Mouse (Mus musculus) embryonic facial prominence, embryonic 15.5 days (tissue): ENCODE data around the gene Ewsr1. TPM values are rescaled to one million over a fixed set of nuclear protein-coding genes. Genes with fewer than 3 reads are reported as not detected.

ENCODE experiments used
- ATAC-seq: fragments of 200-750 bp; cut with Nextera tagmentation; 2 replicates; pipeline ENCODE4 v1.8.0; 2017; ENCODE audit warnings: low read depth, moderate TSS enrichment; ENCODE audit not compliant: insufficient number of reproducible peaks, low FRiP score, low TSS enrichment
- H3K27ac ChIP-seq: fragments of 300-500 bp; sonication (generic); replicated peaks from 2 replicates; pipeline ENCODE4 v1.5.1; 2015; ENCODE audit warnings: mild to moderate bottlenecking, inconsistent platforms
- H3K27me3 ChIP-seq: fragments of 300-500 bp; sonication (generic); 2 replicates; pipeline ENCODE4 v1.6.1; 2015; ENCODE audit warnings: inconsistent platforms
- H3K36me3 ChIP-seq: fragments of 300-500 bp; sonication (generic); 2 replicates; pipeline ENCODE4 v1.6.1; 2015; ENCODE audit warnings: mild to moderate bottlenecking, inconsistent platforms
- H3K4me1 ChIP-seq: fragments of 300-500 bp; sonication (generic); 2 replicates; pipeline ENCODE4 v1.6.1; 2015; ENCODE audit warnings: inconsistent platforms
- H3K4me2 ChIP-seq: fragments of 300-500 bp; sonication (generic); replicated peaks from 2 replicates; pipeline ENCODE4 v1.6.1; 2015; ENCODE audit warnings: mild to moderate bottlenecking, inconsistent platforms
- H3K4me3 ChIP-seq: fragments of 300-500 bp; sonication (generic); replicated peaks from 2 replicates; pipeline ENCODE4 v1.5.1; 2015; ENCODE audit warnings: mild to moderate bottlenecking, inconsistent platforms
- H3K9ac ChIP-seq: fragments of 300-500 bp; sonication (generic); 2 replicates; pipeline ENCODE4 v1.6.1; 2015; ENCODE audit warnings: inconsistent platforms
- H3K9me3 ChIP-seq: fragments of 300-500 bp; sonication (generic); replicated peaks from 2 replicates; pipeline ENCODE4 v1.6.1; 2016; ENCODE audit warnings: inconsistent platforms
- WGBS: fragments of 180-500 bp; shearing (Covaris S2); methylation state at CpG from one replicate; pipeline ENCODE4 v1.1.7; 2015; 5-methylcytosine and 5-hydroxymethylcytosine counted together
- polyA plus RNA-seq: library from polyadenylated mRNA; unstranded; fragments of >200 nt; fragmentation: Nextera tagmentation; extraction: Ambion mirVana; gene quantifications from 2 replicates; pipeline ENCODE4 v1.2.1, GENCODE M21; 2015

Ewsr1 gene
- polyA plus RNA-seq, 1 experiment from 2014 or later = 729 TPM

GRCm38 (mm10) chr11:5057064-5057463 is 42.0 kb downstream of the Ewsr1 start:
- Histone ChIP-seq H3K36me3 (no peaks in the 10 kb centered on the region), H3K9me3 (no peaks in the 10 kb centered on the region), H3K4me1 (peaks cover 50% of the 10 kb centered on the region), H3K27me3 (peaks cover 69% of the 10 kb centered on the region), H3K4me3 (no peak overlapping the region), H3K9ac (no peak overlapping the region), H3K4me2 (no peak overlapping the region), H3K27ac (no peak overlapping the region)
- ATAC-seq = no peak
- WGBS = 53% methylated on average over 8 of the region's 8 CpGs

DNA sequence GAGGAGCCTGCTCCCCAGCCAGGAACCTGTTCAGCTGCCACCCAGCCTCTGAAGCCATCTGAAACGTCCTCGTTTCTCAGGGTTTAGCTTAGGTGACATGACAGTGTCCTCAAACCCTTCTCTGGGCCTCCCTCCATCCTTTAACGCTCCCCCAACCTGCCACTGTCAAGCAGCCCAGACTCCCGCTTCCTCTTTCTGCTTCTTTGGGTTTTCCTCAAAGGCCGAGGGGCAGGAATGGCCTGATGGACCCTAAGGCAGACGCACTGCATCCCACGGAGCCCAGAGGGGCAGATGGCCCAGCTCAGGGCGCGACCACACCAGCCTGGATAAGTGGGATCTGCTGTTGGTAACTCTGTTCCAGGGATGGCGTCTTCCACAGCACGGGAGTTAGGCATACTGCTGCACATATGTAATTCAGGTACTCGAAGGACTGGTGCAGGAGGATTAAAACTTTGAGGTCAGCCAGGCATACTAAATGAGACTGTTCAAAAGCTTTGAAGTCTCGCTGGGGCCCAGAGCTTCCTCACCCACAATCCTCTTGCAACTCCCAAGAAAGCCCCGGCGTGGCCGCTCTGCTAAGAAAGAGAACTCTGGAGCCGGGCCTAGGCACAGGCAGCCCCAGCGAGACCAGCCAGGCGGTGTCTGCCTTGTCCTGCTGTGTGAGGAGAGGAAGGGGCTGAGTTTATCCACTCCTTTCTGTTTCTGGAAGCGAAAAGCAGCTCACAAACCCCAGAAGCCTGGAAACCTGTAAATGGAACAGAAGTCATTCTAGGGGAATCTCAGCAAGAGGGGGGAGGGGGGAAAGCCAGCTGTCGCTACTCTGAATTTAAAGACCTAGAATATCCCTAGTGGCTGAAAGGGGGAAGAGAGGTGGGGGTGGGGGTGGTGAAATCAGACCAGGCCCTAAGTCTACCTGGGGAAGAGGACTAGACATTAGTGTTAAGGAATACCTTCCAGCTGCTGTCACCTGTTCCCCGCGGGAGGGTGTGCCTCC is 42.8 kb downstream of the Ewsr1 start:
- Histone ChIP-seq H3K27me3 (peaks cover 61% of the 10 kb centered on the region), H3K36me3 (no peaks in the 10 kb centered on the region), H3K9ac (no peak overlapping the region), H3K4me2 (no peak overlapping the region), H3K4me1 (peaks cover 42% of the 10 kb centered on the region), H3K9me3 (no peaks in the 10 kb centered on the region), H3K4me3 (no peak overlapping the region), H3K27ac (no peak overlapping the region)
- 29% methylated on average over 23 of the region's 23 CpGs for WGBS
- ATAC-seq = no peak

DNA sequence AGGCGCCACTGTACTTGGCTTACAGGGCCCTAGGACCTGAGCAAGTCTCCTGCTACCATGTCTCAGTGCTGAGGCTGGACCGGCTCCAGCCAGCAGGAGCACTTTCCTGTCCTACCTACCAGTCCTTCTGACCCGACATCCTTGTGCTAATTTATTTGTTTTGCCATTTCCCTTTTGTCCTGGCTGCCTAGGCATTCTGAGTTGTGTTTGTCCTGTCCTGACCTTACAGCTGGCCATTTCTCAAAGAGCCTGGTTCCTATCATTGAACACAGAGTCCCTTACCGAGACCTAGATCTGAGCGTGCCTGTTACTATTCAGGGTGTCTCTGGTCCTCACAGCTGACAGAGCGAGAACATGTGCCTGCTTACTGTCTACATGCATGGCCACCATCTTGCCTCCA is 44.2 kb downstream of the Ewsr1 start:
- Histone ChIP-seq H3K9ac (no peak overlapping the region), H3K27me3 (peaks cover 48% of the 10 kb centered on the region), H3K36me3 (no peaks in the 10 kb centered on the region), H3K4me3 (no peak overlapping the region), H3K27ac (no peak overlapping the region), H3K9me3 (no peaks in the 10 kb centered on the region), H3K4me2 (no peak overlapping the region), H3K4me1 (peaks cover 35% of the 10 kb centered on the region)
- 59% methylated on average over 6 of the region's 6 CpGs for WGBS
- no peak for ATAC-seq

GRCm38 (mm10) chr11:5054151-5054550 is 44.9 kb downstream of the Ewsr1 start:
- Histone ChIP-seq H3K9ac (no peak overlapping the region), H3K27me3 (peaks cover 40% of the 10 kb centered on the region), H3K4me3 (no peak overlapping the region), H3K27ac (no peak overlapping the region), H3K36me3 (no peaks in the 10 kb centered on the region), H3K4me2 (no peak overlapping the region), H3K9me3 (no peaks in the 10 kb centered on the region), H3K4me1 (peaks cover 28% of the 10 kb centered on the region)
- ATAC-seq = no peak
- 89% methylated on average over 14 of the region's 14 CpGs for WGBS

- peaks cover 11% of the 10 kb centered on the region for H3K4me1 ChIP-seq
- ATAC-seq = no peak
- no peak overlapping the region for H3K9ac ChIP-seq
- no peaks in the 10 kb centered on the region for H3K36me3 ChIP-seq
- H3K27ac ChIP-seq = no peak overlapping the region
- peaks cover 24% of the 10 kb centered on the region for H3K27me3 ChIP-seq
- H3K9me3 ChIP-seq = no peaks in the 10 kb centered on the region
- H3K4me3 ChIP-seq = no peak overlapping the region
- WGBS = 61% methylated on average over 10 of the region's 10 CpGs
- no peak overlapping the region for H3K4me2 ChIP-seq
Observed at GRCm38 (mm10) chr11:5052200-5052854, 46.7 kb downstream of the Ewsr1 start.

DNA sequence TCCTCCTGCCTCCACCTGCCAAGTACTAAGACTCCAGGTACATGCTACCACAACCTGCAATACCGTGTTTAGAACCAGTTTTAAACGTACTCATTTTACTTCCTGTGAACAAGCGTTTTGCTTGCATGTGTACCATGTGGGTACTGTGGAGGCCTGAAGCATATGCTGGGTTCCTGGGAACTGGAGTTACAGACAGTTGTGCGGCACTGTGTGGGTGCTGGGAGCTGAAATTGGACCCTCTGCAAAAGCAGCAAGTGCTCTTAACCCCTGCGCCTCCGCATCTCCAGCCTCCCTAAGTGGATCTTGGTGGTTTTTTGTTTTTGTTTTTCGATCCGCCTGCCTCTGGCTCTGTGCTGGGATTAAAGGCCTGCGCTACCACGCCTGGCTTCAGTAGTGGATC is 47.4 kb downstream of the Ewsr1 start:
- H3K4me2 ChIP-seq = no peak overlapping the region
- H3K4me3 ChIP-seq = no peak overlapping the region
- ATAC-seq = no peak
- no peaks in the 10 kb centered on the region for H3K36me3 ChIP-seq
- no peak overlapping the region for H3K27ac ChIP-seq
- H3K9ac ChIP-seq = no peak overlapping the region
- H3K4me1 ChIP-seq = peaks cover 8% of the 10 kb centered on the region; the same call in 1 of the 2 replicates
- WGBS = 62% methylated on average over 10 of the region's 10 CpGs
- no peaks in the 10 kb centered on the region for H3K9me3 ChIP-seq
- peaks cover 17% of the 10 kb centered on the region for H3K27me3 ChIP-seq

GRCm38 (mm10) chr11:5046321-5046926 is 52.6 kb downstream of the Ewsr1 start:
- peaks cover 7% of the 10 kb centered on the region; the same call in 1 of the 2 replicates for H3K36me3 ChIP-seq
- H3K4me1 ChIP-seq = no peaks in the 10 kb centered on the region
- H3K4me3 ChIP-seq = no peak overlapping the region
- 44% methylated on average over 12 of the region's 12 CpGs for WGBS
- H3K27ac ChIP-seq = no peak overlapping the region
- H3K4me2 ChIP-seq = no peak overlapping the region
- no peaks in the 10 kb centered on the region for H3K9me3 ChIP-seq
- no peaks in the 10 kb centered on the region for H3K27me3 ChIP-seq
- no peak overlapping the region for H3K9ac ChIP-seq
- no peak for ATAC-seq

- no peaks in the 10 kb centered on the region for H3K9me3 ChIP-seq
- H3K4me2 ChIP-seq = no peak overlapping the region
- no peak overlapping the region for H3K9ac ChIP-seq
- H3K27me3 ChIP-seq = no peaks in the 10 kb centered on the region
- ATAC-seq = no peak
- H3K27ac ChIP-seq = no peak overlapping the region
- no peaks in the 10 kb centered on the region for H3K4me1 ChIP-seq
- peaks cover 40% of the 10 kb centered on the region for H3K36me3 ChIP-seq
- no peak overlapping the region for H3K4me3 ChIP-seq
- 84% methylated on average over 8 of the region's 8 CpGs for WGBS
Observed at GRCm38 (mm10) chr11:5042645-5043381, 56.3 kb downstream of the Ewsr1 start.

DNA sequence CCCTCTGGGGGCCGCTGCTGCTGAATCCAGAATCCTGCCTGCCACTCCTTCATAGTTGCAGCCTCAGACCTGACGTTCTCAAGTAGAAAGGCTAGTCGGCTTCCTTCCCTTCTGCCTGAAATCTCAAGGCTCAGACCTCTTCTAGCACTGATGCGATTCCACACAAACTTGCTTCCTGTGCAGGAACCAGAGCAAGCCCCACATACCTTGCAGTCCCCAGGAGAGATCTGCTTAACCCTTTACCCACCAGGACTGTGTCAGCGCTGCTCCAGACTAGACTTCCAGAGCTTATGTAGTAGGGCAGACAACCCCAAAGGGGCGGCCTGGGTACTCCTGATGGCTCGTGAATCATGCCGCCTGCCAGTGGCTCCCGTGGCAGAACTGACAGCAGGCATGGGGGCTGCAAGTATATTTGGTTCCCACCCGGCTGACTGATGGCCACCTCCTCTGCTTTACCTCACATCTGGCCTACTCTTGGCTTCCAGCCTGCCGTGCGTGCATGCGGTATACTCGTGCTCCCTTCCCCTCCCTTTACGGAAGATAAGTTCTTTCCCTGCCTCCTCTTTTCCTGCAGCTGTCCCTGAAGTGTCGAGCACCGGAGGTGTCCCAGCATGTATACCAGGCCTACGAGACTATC is 57.8 kb downstream of the Ewsr1 start:
- WGBS = 67% methylated on average over 18 of the region's 18 CpGs
- Histone ChIP-seq H3K9ac (no peak overlapping the region), H3K27ac (no peak overlapping the region), H3K4me2 (no peak overlapping the region), H3K4me1 (no peaks in the 10 kb centered on the region), H3K9me3 (no peaks in the 10 kb centered on the region), H3K27me3 (no peaks in the 10 kb centered on the region), H3K36me3 (peaks cover 55% of the 10 kb centered on the region), H3K4me3 (no peak overlapping the region)
- no peak for ATAC-seq

- 88% methylated on average over 5 of the region's 5 CpGs for WGBS
- H3K36me3 ChIP-seq = peaks cover 61% of the 10 kb centered on the region
- no peaks in the 10 kb centered on the region for H3K4me1 ChIP-seq
- H3K27me3 ChIP-seq = no peaks in the 10 kb centered on the region
- no peak overlapping the region for H3K4me3 ChIP-seq
- no peaks in the 10 kb centered on the region for H3K9me3 ChIP-seq
- H3K27ac ChIP-seq = no peak overlapping the region
- H3K4me2 ChIP-seq = no peak overlapping the region
- no peak overlapping the region for H3K9ac ChIP-seq
- no peak for ATAC-seq
Observed at GRCm38 (mm10) chr11:5040585-5040984, 58.5 kb downstream of the Ewsr1 start.
